Mouse (Mus musculus) hindbrain, embryonic 16.5 days (tissue): ENCODE results near the gene Iqgap1. TPM values are rescaled to one million over a fixed set of nuclear protein-coding genes. Genes with fewer than 3 reads are reported as not detected.

Experiments
- ATAC-seq: fragments of 200-750 bp; cut with Nextera tagmentation; 2 replicates; pipeline ENCODE4 v1.8.0; 2017; ENCODE audit warnings: moderate TSS enrichment, moderate library complexity
- H3K27ac ChIP-seq: fragments of 300-500 bp; sonication (generic); 2 replicates; pipeline ENCODE4 v1.5.1; 2014; ENCODE audit warnings: low read depth, mild to moderate bottlenecking, control low read depth, low read length, moderate library complexity
- H3K27me3 ChIP-seq: fragments of 300-500 bp; sonication (generic); replicated peaks from 2 replicates; pipeline ENCODE4 v1.6.1; 2014; ENCODE audit warnings: low read length; ENCODE audit not compliant: control insufficient read depth, insufficient read depth
- H3K36me3 ChIP-seq: fragments of 300-500 bp; sonication (generic); 2 replicates; pipeline ENCODE4 v1.6.1; 2014; ENCODE audit warnings: mild to moderate bottlenecking, low read length, moderate library complexity, mixed read lengths; ENCODE audit not compliant: control insufficient read depth, insufficient read depth
- H3K4me1 ChIP-seq: fragments of 300-500 bp; sonication (generic); 2 replicates; pipeline ENCODE4 v1.6.1; 2014; ENCODE audit warnings: low read depth, low read length; ENCODE audit not compliant: control insufficient read depth, insufficient read depth
- H3K4me2 ChIP-seq: fragments of 300-500 bp; sonication (generic); 2 replicates; pipeline ENCODE4 v1.6.1; 2014; ENCODE audit warnings: mild to moderate bottlenecking, low read length, control low read depth, moderate library complexity
- H3K4me3 ChIP-seq: fragments of 300-500 bp; sonication (generic); 2 replicates; pipeline ENCODE4 v1.5.1; 2014; ENCODE audit warnings: mild to moderate bottlenecking, low read length, control low read depth, moderate library complexity
- H3K9ac ChIP-seq: fragments of 300-500 bp; sonication (generic); 2 replicates; pipeline ENCODE4 v1.6.1; 2014; ENCODE audit warnings: low read depth, mild to moderate bottlenecking, control low read depth, low read length, moderate library complexity
- H3K9me3 ChIP-seq: fragments of 300-500 bp; sonication (generic); 2 replicates; pipeline ENCODE4 v1.6.1; 2014; ENCODE audit warnings: mild to moderate bottlenecking, low read length, moderate library complexity; ENCODE audit not compliant: control insufficient read depth
- WGBS: fragments of 180-500 bp; shearing (Covaris S2); extraction: QIAGEN DNeasy Blood & Tissue Kit; methylation state at CpG from one replicate; pipeline ENCODE4 v1.1.7; 2014; 5-methylcytosine and 5-hydroxymethylcytosine counted together
- polyA plus RNA-seq: library from polyadenylated mRNA; unstranded; fragments of >200 nt; fragmentation: Nextera tagmentation; extraction: Ambion mirVana; gene quantifications from 2 replicates; pipeline ENCODE4 v1.2.1, GENCODE M21; 2015

Gene Iqgap1
- polyA plus RNA-seq, 1 experiment from 2014 or later, result 19.2 TPM

DNA sequence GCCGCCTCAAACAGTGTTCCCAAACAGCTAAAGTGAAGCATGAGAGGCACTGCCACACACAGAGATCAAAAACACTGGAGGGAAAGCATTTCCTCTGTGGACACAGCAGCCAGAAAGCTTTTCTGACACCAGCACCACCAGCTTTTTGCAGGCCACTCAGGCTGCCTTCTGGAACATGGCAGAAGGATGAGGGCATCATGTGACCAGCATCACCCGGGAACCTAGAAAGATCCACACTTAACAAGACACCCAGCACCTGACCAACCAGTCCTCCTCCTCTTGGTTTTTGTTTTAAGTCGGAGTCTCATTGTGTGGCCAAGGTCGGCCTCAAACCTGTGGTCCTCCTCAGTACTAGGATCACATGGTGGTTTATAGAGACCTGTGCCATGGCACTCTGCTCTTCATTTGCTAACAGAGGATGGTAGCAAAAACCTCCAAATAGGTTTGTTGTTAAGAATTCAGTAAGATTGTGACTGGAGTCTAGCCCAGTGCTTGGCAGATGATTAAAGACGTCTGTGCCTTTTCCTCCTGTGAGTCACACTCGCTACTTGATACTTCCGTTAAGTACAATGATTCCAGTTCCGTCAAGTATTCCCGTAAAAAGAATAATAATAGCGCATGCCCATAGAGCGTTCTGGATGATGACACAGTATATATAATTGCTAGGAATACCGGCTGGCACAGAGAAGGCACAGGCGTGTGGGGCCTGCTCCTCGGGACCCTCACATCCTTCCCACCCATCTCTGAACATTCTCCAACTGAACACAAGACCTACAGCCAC lies 51.8 kb downstream of the Iqgap1 start:
- Histone ChIP-seq H3K27ac (no peak overlapping the region), H3K4me3 (no peak overlapping the region), H3K27me3 (no peaks in the 10 kb centered on the region), H3K9ac (no peak overlapping the region), H3K4me2 (no peak overlapping the region), H3K4me1 (no peaks in the 10 kb centered on the region), H3K9me3 (no peaks in the 10 kb centered on the region), H3K36me3 (no peaks in the 10 kb centered on the region)
- 80% methylated on average over 14 of the region's 14 CpGs for WGBS
- ATAC-seq, result 0 out of 2 replicates have a peak, but pooled peaks have one; percentile 11

DNA sequence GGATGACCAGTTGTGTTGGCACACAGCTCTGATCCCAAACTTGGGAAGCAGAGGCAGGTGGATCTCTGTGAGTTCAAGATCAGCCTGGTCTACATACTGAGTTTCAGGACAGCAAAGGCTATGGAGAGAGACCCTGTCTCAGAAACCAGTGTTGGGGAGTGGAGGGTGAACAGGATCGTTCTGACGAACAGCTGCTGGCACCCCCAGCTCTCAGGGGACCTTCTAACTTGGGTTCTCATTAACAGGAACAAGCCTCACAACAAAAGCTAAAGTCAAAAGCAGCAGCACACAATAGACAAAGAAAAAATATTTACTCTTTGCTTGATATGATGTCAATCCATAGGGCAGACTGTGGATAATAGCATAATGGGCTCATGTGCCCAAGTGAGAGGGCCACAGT lies 55.3 kb downstream of the Iqgap1 start:
- H3K27me3 ChIP-seq, result no peaks in the 10 kb centered on the region
- H3K9ac ChIP-seq, result no peak overlapping the region
- ATAC-seq, result no peak
- H3K4me3 ChIP-seq, result no peak overlapping the region
- 50% methylated on average over 2 of the region's 2 CpGs for WGBS
- no peaks in the 10 kb centered on the region for H3K9me3 ChIP-seq
- no peak overlapping the region for H3K27ac ChIP-seq
- H3K36me3 ChIP-seq, result no peaks in the 10 kb centered on the region
- no peak overlapping the region for H3K4me2 ChIP-seq
- peaks cover 3% of the 10 kb centered on the region; the same call in 1 of the 2 replicates for H3K4me1 ChIP-seq

- Histone ChIP-seq H3K27ac (peak overlapping the region; percentile 32), H3K36me3 (no peaks in the 10 kb centered on the region), H3K9me3 (no peaks in the 10 kb centered on the region), H3K4me3 (no peak overlapping the region), H3K4me2 (no peak overlapping the region), H3K9ac (no peak overlapping the region), H3K27me3 (no peaks in the 10 kb centered on the region), H3K4me1 (peaks cover 9% of the 10 kb centered on the region)
- peak; percentile 55 for ATAC-seq
- 71% methylated on average over 11 of the region's 11 CpGs for WGBS
These were observed 58.9 kb downstream of the Iqgap1 start for GRCm38 (mm10) chr7:80766861-80767312.

- no peaks in the 10 kb centered on the region for H3K36me3 ChIP-seq
These were observed 59.7 kb downstream of the Iqgap1 start for GRCm38 (mm10) chr7:80766072-80766471.

DNA sequence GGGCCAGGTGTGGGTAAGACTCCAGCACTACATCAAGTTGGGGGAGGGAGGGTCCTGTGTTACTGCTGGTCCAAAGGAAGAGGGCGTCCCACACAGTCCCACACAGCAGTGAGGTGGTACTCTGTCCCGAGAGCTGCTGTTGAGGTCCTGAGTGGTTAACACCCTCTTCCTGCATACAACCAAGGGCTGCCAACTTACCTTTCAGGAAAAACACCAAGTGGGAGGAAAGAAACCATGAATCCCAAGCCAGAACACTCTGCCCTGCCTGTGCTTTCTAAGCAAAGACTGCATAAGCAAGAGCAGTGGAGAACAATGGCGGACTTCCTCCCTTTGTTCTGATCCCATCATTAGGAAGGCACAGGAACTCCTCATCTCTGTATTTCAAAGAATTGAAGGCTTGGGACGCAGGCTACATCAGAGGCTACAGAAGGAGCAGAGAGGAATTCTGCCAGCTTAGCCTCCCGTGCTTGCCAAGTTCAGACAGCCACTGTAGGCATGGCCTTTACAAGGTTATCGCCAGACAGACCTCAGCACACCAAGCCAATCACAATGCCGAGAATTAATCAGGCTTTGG lies 61.8 kb downstream of the Iqgap1 start:
- Histone ChIP-seq H3K4me2 (no peak overlapping the region), H3K9me3 (no peaks in the 10 kb centered on the region), H3K27me3 (no peaks in the 10 kb centered on the region), H3K9ac (no peak overlapping the region), H3K36me3 (no peaks in the 10 kb centered on the region), H3K4me3 (no peak overlapping the region), H3K4me1 (peaks cover 9% of the 10 kb centered on the region), H3K27ac (peak overlapping the region; percentile 35)
- 52% methylated on average over 7 of the region's 7 CpGs for WGBS
- no peak for ATAC-seq

More at GRCm38 (mm10) chr7:80766072-80766471, 59.7 kb downstream of the Iqgap1 start:
- H3K27ac ChIP-seq, result no peak overlapping the region
- no peaks in the 10 kb centered on the region for H3K9me3 ChIP-seq
- no peak overlapping the region for H3K4me3 ChIP-seq
- H3K9ac ChIP-seq, result no peak overlapping the region
- H3K4me1 ChIP-seq, result peaks cover 9% of the 10 kb centered on the region
- H3K4me2 ChIP-seq, result no peak overlapping the region
- WGBS, result 68% methylated on average over 3 of the region's 3 CpGs
- ATAC-seq, result no peak
- no peaks in the 10 kb centered on the region for H3K27me3 ChIP-seq

GRCm38 (mm10) chr7:80762297-80762696 lies 63.5 kb downstream of the Iqgap1 start:
- Histone ChIP-seq H3K9ac (no peak overlapping the region), H3K9me3 (no peaks in the 10 kb centered on the region), H3K36me3 (peaks cover 3% of the 10 kb centered on the region), H3K4me3 (no peak overlapping the region), H3K4me2 (no peak overlapping the region), H3K27me3 (no peaks in the 10 kb centered on the region), H3K27ac (no peak overlapping the region), H3K4me1 (peaks cover 9% of the 10 kb centered on the region)
- WGBS, result 88% methylated on average over 8 of the region's 8 CpGs
- no peak for ATAC-seq

- H3K4me2 ChIP-seq, result no peak overlapping the region
- H3K4me3 ChIP-seq, result no peak overlapping the region
- H3K9ac ChIP-seq, result no peak overlapping the region
- no peak for ATAC-seq
- H3K27ac ChIP-seq, result no peak overlapping the region
- no peaks in the 10 kb centered on the region for H3K27me3 ChIP-seq
- no peaks in the 10 kb centered on the region for H3K4me1 ChIP-seq
- H3K9me3 ChIP-seq, result no peaks in the 10 kb centered on the region
- WGBS, result 84% methylated on average over 2 of the region's 2 CpGs
- peaks cover 35% of the 10 kb centered on the region for H3K36me3 ChIP-seq
These were observed 71.7 kb downstream of the Iqgap1 start for GRCm38 (mm10) chr7:80754086-80754485.

DNA sequence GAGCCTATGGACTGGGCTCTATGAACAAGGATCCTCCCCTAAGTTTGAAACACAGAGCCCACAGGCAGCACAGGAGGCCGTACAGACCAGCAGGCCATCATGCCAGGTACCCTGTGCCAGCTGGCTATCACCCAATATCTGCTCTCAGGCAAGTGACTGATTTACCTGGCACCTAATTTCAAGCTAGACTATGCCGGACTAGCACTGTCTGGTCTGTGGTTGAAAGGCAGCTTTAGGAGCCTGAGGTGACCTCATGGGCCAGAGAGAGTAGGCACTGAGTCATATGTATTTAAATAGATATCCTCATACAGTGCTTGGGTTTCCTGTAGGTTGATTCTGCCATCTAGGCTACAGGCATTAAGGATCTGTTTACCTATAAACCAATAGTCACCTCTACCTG lies 72.2 kb downstream of the Iqgap1 start:
- H3K4me2 ChIP-seq, result no peak overlapping the region
- H3K27ac ChIP-seq, result no peak overlapping the region
- no peak overlapping the region for H3K4me3 ChIP-seq
- no peaks in the 10 kb centered on the region for H3K9me3 ChIP-seq
- WGBS, result 77% methylated on average over 2 of the region's 2 CpGs
- H3K9ac ChIP-seq, result no peak overlapping the region
- no peak for ATAC-seq
- H3K36me3 ChIP-seq, result peaks cover 37% of the 10 kb centered on the region
- no peaks in the 10 kb centered on the region for H3K27me3 ChIP-seq
- H3K4me1 ChIP-seq, result no peaks in the 10 kb centered on the region

GRCm38 (mm10) chr7:80749624-80750023 lies 76.2 kb downstream of the Iqgap1 start:
- Histone ChIP-seq H3K27me3 (no peaks in the 10 kb centered on the region), H3K36me3 (peaks cover 39% of the 10 kb centered on the region), H3K4me2 (no peak overlapping the region), H3K27ac (no peak overlapping the region), H3K9ac (no peak overlapping the region), H3K9me3 (0 out of 2 replicates have a peak, but pooled peaks cover 3% of the 10 kb centered on the region), H3K4me3 (no peak overlapping the region), H3K4me1 (peaks cover 11% of the 10 kb centered on the region)
- no peak for ATAC-seq
- WGBS, result 68% methylated on average over 6 of the region's 6 CpGs
